Mouse (Mus musculus) bone marrow macrophage, adult 2 months (primary cell): Measurements from ENCODE around the gene Rnf212. TPM values are rescaled to one million over a fixed set of nuclear protein-coding genes. Genes with fewer than 3 reads are reported as not detected.

ENCODE experiments used
- H3K27ac ChIP-seq: 2 replicates; pipeline ENCODE4 v1.5.1; 2012; ENCODE audit warnings: low read depth, low read length; ENCODE audit not compliant: insufficient read depth
- H3K4me1 ChIP-seq: 2 replicates; pipeline ENCODE4 v1.6.1; 2012; ENCODE audit warnings: low read length; ENCODE audit not compliant: control insufficient read depth, insufficient read depth
- H3K4me3 ChIP-seq: 2 replicates; pipeline ENCODE4 v1.5.1; 2012; ENCODE audit warnings: mild to moderate bottlenecking, low read length, moderate library complexity; ENCODE audit not compliant: insufficient read depth
- CTCF ChIP-seq: IDR thresholded peaks from 2 replicates; pipeline ENCODE4 v1.5.1; 2012; ENCODE audit warnings: low read depth, mild to moderate bottlenecking, low read length, moderate library complexity
- POLR2A ChIP-seq: IDR thresholded peaks from 2 replicates; pipeline ENCODE4 v1.6.1; 2012; ENCODE audit warnings: mild to moderate bottlenecking, low read depth, low read length, borderline replicate concordance
- polyA plus RNA-seq: library from polyadenylated mRNA; stranded (reverse); fragments of >200 nt; gene quantifications from 2 replicates; pipeline ENCODE4 v1.2.4, GENCODE M21; 2012; ENCODE audit not compliant: missing spikeins, insufficient read depth, insufficient read length

Rnf212 gene
- polyA plus RNA-seq, 1 experiment = 0.66 TPM

- Histone ChIP-seq H3K4me3 (no peak overlapping the region), H3K27ac (no peak overlapping the region), H3K4me1 (peaks cover 5% of the 10 kb centered on the region; the same call in 1 of the 2 replicates)
- TF ChIP-seq POLR2A (no peak), CTCF (no peak)
Observed at GRCm38 (mm10) chr5:108713691-108714090, 61.1 kb downstream of the Rnf212 start.

DNA sequence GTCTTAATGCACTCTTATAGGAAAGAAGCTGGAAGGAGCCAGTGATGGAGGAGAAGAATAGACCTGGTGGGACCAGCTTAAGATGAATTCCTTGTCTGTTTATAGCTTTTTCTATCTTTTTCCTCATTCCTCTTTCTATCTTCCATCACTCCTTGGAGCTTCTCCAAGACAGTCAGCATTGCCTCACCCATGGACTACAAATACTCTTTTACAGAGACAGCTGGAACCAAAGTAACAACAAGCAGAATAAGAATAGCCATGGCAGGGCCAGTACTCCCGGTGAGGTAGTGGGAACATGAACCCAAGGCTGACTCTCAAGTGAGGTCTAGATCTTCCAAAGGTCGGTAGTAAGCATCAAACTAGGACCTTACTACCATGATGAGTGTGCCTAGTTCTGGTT, 61.7 kb downstream of the Rnf212 start:
- H3K27ac ChIP-seq = no peak overlapping the region
- peaks cover 5% of the 10 kb centered on the region; the same call in 1 of the 2 replicates for H3K4me1 ChIP-seq
- TF ChIP-seq POLR2A = no peak
- TF ChIP-seq CTCF = no peak
- no peak overlapping the region for H3K4me3 ChIP-seq

DNA sequence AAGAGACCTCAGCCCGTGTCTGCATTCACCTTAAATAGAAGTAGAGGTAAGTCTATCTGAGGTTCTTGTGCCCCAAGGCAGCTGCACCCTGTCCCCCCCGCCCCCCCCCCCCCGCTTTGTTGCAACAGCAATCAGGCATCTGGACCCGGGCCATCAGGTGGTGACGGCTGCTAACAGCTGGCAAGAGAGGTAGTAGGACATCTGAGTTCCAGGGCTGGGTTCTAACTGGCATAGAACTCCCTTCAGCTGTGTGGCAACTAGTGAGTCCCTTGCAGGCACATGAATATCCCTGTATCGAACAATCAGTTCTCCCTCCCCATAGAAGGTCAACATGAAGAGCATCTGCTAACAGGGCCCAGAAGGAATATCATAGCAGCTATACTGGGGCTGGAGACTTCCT, 62.8 kb downstream of the Rnf212 start:
- Histone ChIP-seq H3K4me3 (no peak overlapping the region), H3K4me1 (peaks cover 5% of the 10 kb centered on the region; the same call in 1 of the 2 replicates), H3K27ac (no peak overlapping the region)
- no peak for TF ChIP-seq POLR2A
- TF ChIP-seq CTCF = no peak

DNA sequence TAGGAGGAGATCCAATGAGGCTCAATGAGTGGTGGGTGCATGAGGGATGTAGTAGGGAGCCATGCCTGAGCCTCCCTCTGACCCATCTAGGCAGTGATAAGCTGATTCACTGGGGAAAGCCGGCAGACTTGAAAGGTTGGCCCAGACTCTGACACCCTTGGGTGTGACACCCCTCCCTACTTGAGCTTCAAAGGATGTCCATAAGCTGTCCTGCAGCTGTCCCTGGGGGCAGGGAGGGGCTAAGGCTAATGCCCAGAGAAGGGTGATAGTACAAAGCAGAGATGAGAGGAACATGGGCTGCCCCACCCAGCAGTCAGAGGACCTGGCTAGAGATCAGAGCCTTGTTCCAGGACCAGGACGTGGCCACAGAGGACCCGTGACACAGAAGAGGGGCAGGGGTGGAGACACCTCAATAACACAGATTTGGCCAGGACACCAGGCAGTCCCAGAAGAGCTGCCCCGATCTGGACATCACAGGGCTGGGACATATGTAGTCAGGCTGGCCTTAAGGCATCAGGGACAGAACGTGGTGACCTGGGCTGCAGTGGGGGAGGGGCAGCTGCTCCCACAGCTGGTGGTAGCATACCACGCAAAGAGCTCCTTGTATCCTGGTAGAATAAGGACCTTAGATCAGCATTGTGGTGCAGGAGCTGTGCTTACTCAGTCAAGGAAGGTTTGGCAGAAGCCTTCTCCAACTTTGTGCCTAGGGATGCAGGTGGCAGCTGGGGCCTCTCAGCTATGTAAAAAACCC, 65.6 kb downstream of the Rnf212 start:
- no peak overlapping the region for H3K27ac ChIP-seq
- H3K4me3 ChIP-seq = no peak overlapping the region
- H3K4me1 ChIP-seq = peaks cover 5% of the 10 kb centered on the region; the same call in 1 of the 2 replicates
- TF ChIP-seq POLR2A (no peak), CTCF (no peak)

- no peak for TF ChIP-seq CTCF
- TF ChIP-seq POLR2A = no peak
- Histone ChIP-seq H3K4me1 (peaks cover 5% of the 10 kb centered on the region; the same call in 1 of the 2 replicates), H3K27ac (no peak overlapping the region), H3K4me3 (no peak overlapping the region)
Observed at GRCm38 (mm10) chr5:108708419-108708818, 66.4 kb downstream of the Rnf212 start.

GRCm38 (mm10) chr5:108707758-108708157, 67.0 kb downstream of the Rnf212 start:
- TF ChIP-seq CTCF = no peak
- TF ChIP-seq POLR2A = no peak
- H3K4me3 ChIP-seq = no peak overlapping the region
- H3K4me1 ChIP-seq = peaks cover 5% of the 10 kb centered on the region; the same call in 1 of the 2 replicates
- H3K27ac ChIP-seq = no peak overlapping the region

GRCm38 (mm10) chr5:108703754-108704626, 70.8 kb downstream of the Rnf212 start:
- no peaks in the 10 kb centered on the region for H3K4me1 ChIP-seq
- H3K27ac ChIP-seq = no peak overlapping the region
- no peak for TF ChIP-seq CTCF
- TF ChIP-seq POLR2A = no peak
- H3K4me3 ChIP-seq = no peak overlapping the region

DNA sequence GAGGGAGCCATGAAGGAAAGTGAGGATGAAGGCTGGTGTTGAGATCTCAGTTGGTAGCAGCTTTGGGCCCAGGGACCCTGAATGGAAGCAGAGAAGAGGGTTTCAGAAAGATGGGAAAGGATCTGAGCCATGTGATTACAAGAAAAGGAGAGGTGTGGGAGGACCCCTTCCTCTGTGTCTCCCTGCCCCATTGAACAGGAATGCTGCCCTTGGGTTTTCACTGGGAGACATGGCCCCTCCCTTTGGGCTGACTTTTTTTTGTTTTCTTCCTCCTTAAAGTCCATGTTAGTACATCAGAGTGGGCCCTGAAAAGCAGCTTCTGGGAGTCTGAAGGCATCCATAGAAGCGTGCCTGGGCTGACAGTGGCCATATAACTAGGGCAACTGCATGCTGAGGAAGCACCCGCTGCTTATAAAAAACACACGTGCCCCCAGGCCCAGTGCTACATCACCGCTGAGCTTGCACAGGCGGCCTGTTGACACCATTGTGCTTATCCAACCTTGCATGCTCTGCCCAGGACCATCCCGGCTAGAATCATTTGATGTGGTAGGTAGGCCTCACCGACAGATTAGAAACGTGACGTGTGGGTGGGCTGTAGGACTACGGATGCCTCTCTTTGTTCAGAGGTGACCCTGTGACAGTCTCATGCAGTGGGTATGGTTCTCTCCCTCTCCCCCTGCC, 73.3 kb downstream of the Rnf212 start:
- no peak overlapping the region for H3K4me3 ChIP-seq
- TF ChIP-seq CTCF = no peak
- no peak for TF ChIP-seq POLR2A
- no peak overlapping the region for H3K27ac ChIP-seq
- H3K4me1 ChIP-seq = no peaks in the 10 kb centered on the region

GRCm38 (mm10) chr5:108700346-108700745, 74.4 kb downstream of the Rnf212 start:
- H3K4me3 ChIP-seq = no peak overlapping the region
- H3K4me1 ChIP-seq = no peaks in the 10 kb centered on the region
- H3K27ac ChIP-seq = no peak overlapping the region
- TF ChIP-seq POLR2A (no peak), CTCF (no peak)
